Mouse (Mus musculus) CH12.LX (cell line): ENCODE data around the gene Hectd2. TPM values are rescaled to one million over a fixed set of nuclear protein-coding genes. Genes with fewer than 3 reads are reported as not detected.

Experiments
- DNase-seq: peaks from one replicate; pipeline ENCODE4 v3.0.0-alpha.2; 2013; ENCODE audit errors: extremely low read depth
- H3K27ac ChIP-seq: 2 replicates; pipeline ENCODE4 v1.5.1; 2012; ENCODE audit warnings: low read depth, mild to moderate bottlenecking, control low read depth, moderate library complexity; ENCODE audit not compliant: insufficient read depth
- H3K27me3 ChIP-seq: replicated peaks from 2 replicates; pipeline ENCODE3; 2012; ENCODE audit warnings: inconsistent platforms
- H3K36me3 ChIP-seq, 2 experiments: replicated peaks in 1 of 2; 2 replicates each; pipeline versions ENCODE3 to v1.6.1; 2012; ENCODE audit warnings: inconsistent platforms in 1 of 2, low read length in 1 of 2, mild to moderate bottlenecking in 1 of 2, mixed read lengths in 1 of 2, moderate library complexity in 1 of 2; ENCODE audit not compliant: control insufficient read depth in 1 of 2, insufficient read depth in 1 of 2
- H3K4me1 ChIP-seq, 2 experiments: 2 replicates each; pipeline ENCODE4 v1.6.1; 2012; ENCODE audit warnings: inconsistent platforms in 1 of 2, moderate library complexity in 1 of 2; ENCODE audit not compliant: insufficient read depth in 2 of 2, control insufficient read depth in 1 of 2
- H3K4me2 ChIP-seq: 2 replicates; pipeline ENCODE4 v1.6.1; 2012; ENCODE audit warnings: low read depth, mild to moderate bottlenecking, control low read depth; ENCODE audit not compliant: poor library complexity, insufficient read depth, severe bottlenecking
- H3K4me3 ChIP-seq, 3 experiments: fragments of 150-350 bp in 1 of 3; sonication (generic) in 1 of 3; replicated peaks in 1 of 3; 2 replicates each; pipeline versions ENCODE3 to v1.5.1; 2011 to 2012; ENCODE audit warnings: low read depth in 2 of 3, low read length in 2 of 3, mild to moderate bottlenecking in 2 of 3, moderate library complexity in 2 of 3, control low read depth in 1 of 3, improper control_type of control experiment in 1 of 3, inconsistent platforms in 1 of 3, mixed read lengths in 1 of 3; ENCODE audit not compliant: poor library complexity in 1 of 3
- H3K79me2 ChIP-seq: replicated peaks from 2 replicates; pipeline ENCODE4 v1.6.1; 2012; ENCODE audit warnings: mild to moderate bottlenecking, moderate library complexity; ENCODE audit not compliant: control insufficient read depth, poor library complexity, insufficient read depth, severe bottlenecking; ENCODE audit errors: extremely low read depth
- H3K9ac ChIP-seq: 2 replicates; pipeline ENCODE4 v1.6.1; 2012; ENCODE audit warnings: low read depth, mild to moderate bottlenecking, control low read depth, moderate library complexity; ENCODE audit not compliant: insufficient read depth
- H3K9me3 ChIP-seq: replicated peaks from 2 replicates; pipeline ENCODE3; 2012; ENCODE audit warnings: low read length, inconsistent platforms, mixed read lengths
- BHLHE40 ChIP-seq: IDR thresholded peaks from 2 replicates; pipeline ENCODE4 v1.6.1; 2011; ENCODE audit warnings: mild to moderate bottlenecking, low read depth, low read length, improper control_type of control experiment
- CHD1 ChIP-seq: IDR thresholded peaks from 2 replicates; pipeline ENCODE4 v1.6.1; 2012; ENCODE audit warnings: low read depth, low read length, improper control_type of control experiment, inconsistent platforms
- CTCF ChIP-seq, 2 experiments: IDR thresholded peaks in 1 of 2; conservative IDR thresholded peaks in 1 of 2; 2 replicates each; pipeline ENCODE4 v1.5.1; 2011 to 2012; ENCODE audit warnings: low read depth in 2 of 2, low read length in 2 of 2, improper control_type of control experiment in 1 of 2, inconsistent platforms in 1 of 2, mild to moderate bottlenecking in 1 of 2, moderate library complexity in 1 of 2
- ELF1 ChIP-seq: IDR thresholded peaks from 2 replicates; pipeline ENCODE4 v1.6.1; 2014; ENCODE audit warnings: low read depth, mild to moderate bottlenecking, inconsistent platforms, low read length, improper control_type of control experiment
- EP300 ChIP-seq: IDR thresholded peaks from 2 replicates; pipeline ENCODE4 v1.6.1; 2011; ENCODE audit warnings: low read length, improper control_type of control experiment
- GABPA ChIP-seq: IDR thresholded peaks from 2 replicates; pipeline ENCODE4 v1.6.1; 2012; ENCODE audit warnings: low read depth, low read length, improper control_type of control experiment, inconsistent platforms; ENCODE audit not compliant: insufficient replicate concordance
- HCFC1 ChIP-seq: IDR thresholded peaks from 2 replicates; pipeline ENCODE4 v1.6.1; 2012; ENCODE audit warnings: low read depth, mild to moderate bottlenecking, inconsistent platforms, low read length, improper control_type of control experiment
- JUN ChIP-seq: IDR thresholded peaks from 2 replicates; pipeline ENCODE4 v1.6.1; 2011; ENCODE audit warnings: low read depth, mild to moderate bottlenecking, low read length, improper control_type of control experiment, moderate library complexity; ENCODE audit not compliant: insufficient read depth
- JUND ChIP-seq: conservative IDR thresholded peaks from 2 replicates; pipeline ENCODE4 v1.6.1; 2011; ENCODE audit warnings: low read depth, low read length, improper control_type of control experiment
- MAX ChIP-seq: IDR thresholded peaks from 2 replicates; pipeline ENCODE4 v1.6.1; 2011; ENCODE audit warnings: low read length, improper control_type of control experiment
- MAZ ChIP-seq: IDR thresholded peaks from 2 replicates; pipeline ENCODE4 v1.6.1; 2012; ENCODE audit warnings: low read depth, mild to moderate bottlenecking, inconsistent platforms, low read length, improper control_type of control experiment, moderate library complexity
- MEF2A ChIP-seq: IDR thresholded peaks from 2 replicates; pipeline ENCODE4 v1.6.1; 2014; ENCODE audit warnings: low read depth, mild to moderate bottlenecking, inconsistent platforms, low read length, improper control_type of control experiment, borderline replicate concordance
- MXI1 ChIP-seq: IDR thresholded peaks from 2 replicates; pipeline ENCODE4 v1.6.1; 2011; ENCODE audit warnings: mild to moderate bottlenecking, low read depth, low read length, improper control_type of control experiment
- MYC ChIP-seq: IDR thresholded peaks from 2 replicates; pipeline ENCODE4 v1.6.1; 2011; ENCODE audit warnings: low read depth, mild to moderate bottlenecking, improper control_type of control experiment, low read length
- NELFE ChIP-seq: IDR thresholded peaks from 2 replicates; pipeline ENCODE4 v1.6.1; 2011; ENCODE audit warnings: low read depth, low read length, improper control_type of control experiment
- POLR2A ChIP-seq: IDR thresholded peaks from 2 replicates; pipeline ENCODE4 v1.6.1; 2011; ENCODE audit warnings: low read depth, mild to moderate bottlenecking, improper control_type of control experiment, low read length
- RCOR1 ChIP-seq: conservative IDR thresholded peaks from 2 replicates; pipeline ENCODE4 v1.6.1; 2012; ENCODE audit warnings: low read depth, mild to moderate bottlenecking, inconsistent platforms, low read length, improper control_type of control experiment
- SIN3A ChIP-seq: IDR thresholded peaks from 2 replicates; pipeline ENCODE4 v1.6.1; 2012; ENCODE audit warnings: low read length, improper control_type of control experiment, inconsistent platforms
- SMC3 ChIP-seq: IDR thresholded peaks from 2 replicates; pipeline ENCODE4 v1.6.1; 2011; ENCODE audit warnings: low read depth, low read length, improper control_type of control experiment
- TCF12 ChIP-seq: IDR thresholded peaks from 2 replicates; pipeline ENCODE4 v1.6.1; 2014; ENCODE audit warnings: low read depth, mild to moderate bottlenecking, inconsistent platforms, low read length, improper control_type of control experiment
- UBTF ChIP-seq: IDR thresholded peaks from 2 replicates; pipeline ENCODE4 v1.6.1; 2012; ENCODE audit warnings: low read depth, mild to moderate bottlenecking, inconsistent platforms, low read length, improper control_type of control experiment, moderate library complexity
- USF2 ChIP-seq: conservative IDR thresholded peaks from 2 replicates; pipeline ENCODE4 v1.6.1; 2011; ENCODE audit warnings: low read depth, low read length, improper control_type of control experiment
- ZC3H11A ChIP-seq: IDR thresholded peaks from 2 replicates; pipeline ENCODE4 v1.6.1; 2012; ENCODE audit warnings: low read depth, mild to moderate bottlenecking, inconsistent platforms, low read length, improper control_type of control experiment
- ZKSCAN1 ChIP-seq: IDR thresholded peaks from 2 replicates; pipeline ENCODE4 v1.6.1; 2012; ENCODE audit warnings: low read depth, inconsistent platforms, low read length, improper control_type of control experiment, borderline replicate concordance
- ZMIZ1 ChIP-seq: IDR thresholded peaks from 2 replicates; pipeline ENCODE4 v1.6.1; 2012; ENCODE audit warnings: low read depth, mild to moderate bottlenecking, inconsistent platforms, low read length, improper control_type of control experiment
- ZNF384 ChIP-seq: IDR thresholded peaks from 2 replicates; pipeline ENCODE4 v1.6.1; 2012; ENCODE audit warnings: low read depth, low read length, improper control_type of control experiment, inconsistent platforms
- dilution Hi-C: fragments of 300-500 bp; cut with MboI; formaldehyde crosslinking; loops from 2 replicates; pipeline ENCODE4 v1.14.3; 2020; ENCODE audit warnings: low sequenced_read_pairs; ENCODE audit not compliant: extremely low pct_unique_long_range_greater_than_20kb, extremely low pct_ligation_motif_present
- in situ Hi-C: fragments of 300-500 bp; cut with MboI; formaldehyde crosslinking; loops from 3 replicates; pipeline ENCODE4 v1.14.3; 2019; ENCODE audit warnings: low sequenced_read_pairs, low pct_ligation_motif_present, low pct_unique_long_range_greater_than_20kb, mixed read lengths
- polyA plus RNA-seq: library from polyadenylated mRNA; unstranded; fragments of >175 nt; gene quantifications from 2 replicates; pipeline ENCODE4 v1.2.1, GENCODE M21; 2012; ENCODE audit warnings: low read depth; ENCODE audit not compliant: insufficient read length
- total RNA-seq, 2 experiments: library from RNA; depleted of rRNA; stranded (reverse); fragments of 300-350 nt in 1 of 2; fragments of >200 nt in 1 of 2; gene quantifications; 2 replicates each; pipeline ENCODE4 v1.2.3; 2012 to 2014

Hectd2 gene
- total and polyA plus RNA-seq, 3 experiments = 0.08 to 0.78 (median 0.56) TPM

DNA sequence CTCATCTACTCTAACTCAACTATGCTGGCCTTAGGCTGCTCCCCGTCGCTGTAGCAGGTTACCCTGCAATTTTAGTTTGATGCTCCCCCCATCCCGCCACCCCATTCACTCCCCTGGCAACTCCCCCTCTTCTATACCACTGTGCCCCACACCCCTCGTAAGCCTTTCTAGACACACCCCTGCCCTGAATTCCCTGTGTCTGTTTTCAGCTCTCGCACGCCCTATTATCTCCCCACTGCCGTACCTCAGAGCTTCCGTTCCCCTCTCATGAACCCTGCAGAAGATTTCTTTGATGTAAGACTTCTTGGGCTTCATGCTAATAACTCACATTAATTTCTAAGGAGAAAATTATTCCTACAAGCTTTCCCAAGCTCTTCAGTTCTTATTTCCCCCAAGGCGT lies 84.6 kb downstream of the Hectd2 start:
- in situ Hi-C loops = no loop called here
- TF ChIP-seq MAZ = no peak
- no peak for TF ChIP-seq CTCF (conservative IDR thresholded peaks at IDR 0.05 in 1 of 2, IDR thresholded peaks at IDR 0.05 in 1 of 2; ENCODE audit: low read depth in 2 of 2, low read length in 2 of 2)
- no peak for TF ChIP-seq NELFE
- no peak for TF ChIP-seq HCFC1
- TF ChIP-seq JUN = no peak
- no peak for TF ChIP-seq GABPA
- TF ChIP-seq SIN3A = no peak
- no peak for TF ChIP-seq MXI1
- no peak for TF ChIP-seq ZC3H11A
- TF ChIP-seq MYC = no peak
- TF ChIP-seq ZMIZ1 = no peak
- no peak for TF ChIP-seq UBTF
- no peak for TF ChIP-seq POLR2A
- Histone ChIP-seq H3K79me2 (no peaks in the 10 kb centered on the region), H3K36me3 (no peaks in the 10 kb centered on the region), H3K4me1 (no peaks in the 10 kb centered on the region), H3K27me3 (no peaks in the 10 kb centered on the region), H3K4me3 (no peak overlapping the region), H3K9ac (no peak overlapping the region), H3K27ac (no peak overlapping the region), H3K4me2 (no peak overlapping the region), H3K9me3 (peaks cover 3% of the 10 kb centered on the region)
- dilution Hi-C loops = no loop called here
- DNase-seq = no peak

DNA sequence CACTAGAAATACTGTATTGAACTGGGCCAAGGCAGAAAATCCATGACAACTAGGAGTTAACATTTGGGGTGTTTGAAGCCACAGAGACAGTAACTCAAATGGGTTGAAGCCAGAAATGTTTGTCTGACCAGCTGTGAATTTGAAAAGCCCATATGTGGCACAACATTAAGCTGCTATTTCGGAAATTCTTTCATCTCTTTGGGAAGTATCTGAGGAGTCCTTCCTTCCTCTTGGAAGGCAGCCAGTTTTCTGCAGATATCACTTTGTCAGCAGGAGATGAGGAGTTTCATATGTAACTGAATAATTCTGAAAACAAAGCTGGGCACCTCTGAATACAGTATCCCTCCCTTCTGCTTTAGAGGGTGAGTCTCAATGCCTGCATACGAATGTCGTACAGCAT lies 86.7 kb downstream of the Hectd2 start:
- in situ Hi-C loops (no loop called here), dilution Hi-C loops (no loop called here)
- TF ChIP-seq SMC3 = no peak
- no peak for TF ChIP-seq ZMIZ1
- no peak for TF ChIP-seq UBTF
- TF ChIP-seq JUN = no peak
- H3K4me1 ChIP-seq = no peaks in the 10 kb centered on the region
- no peaks in the 10 kb centered on the region for H3K79me2 ChIP-seq
- DNase-seq = no peak
- no peak overlapping the region for H3K4me2 ChIP-seq
- no peak overlapping the region for H3K27ac ChIP-seq
- no peaks in the 10 kb centered on the region for H3K27me3 ChIP-seq
- no peaks in the 10 kb centered on the region for H3K36me3 ChIP-seq
- H3K4me3 ChIP-seq = no peak overlapping the region
- H3K9ac ChIP-seq = no peak overlapping the region
- H3K9me3 ChIP-seq = peaks cover 3% of the 10 kb centered on the region

DNA sequence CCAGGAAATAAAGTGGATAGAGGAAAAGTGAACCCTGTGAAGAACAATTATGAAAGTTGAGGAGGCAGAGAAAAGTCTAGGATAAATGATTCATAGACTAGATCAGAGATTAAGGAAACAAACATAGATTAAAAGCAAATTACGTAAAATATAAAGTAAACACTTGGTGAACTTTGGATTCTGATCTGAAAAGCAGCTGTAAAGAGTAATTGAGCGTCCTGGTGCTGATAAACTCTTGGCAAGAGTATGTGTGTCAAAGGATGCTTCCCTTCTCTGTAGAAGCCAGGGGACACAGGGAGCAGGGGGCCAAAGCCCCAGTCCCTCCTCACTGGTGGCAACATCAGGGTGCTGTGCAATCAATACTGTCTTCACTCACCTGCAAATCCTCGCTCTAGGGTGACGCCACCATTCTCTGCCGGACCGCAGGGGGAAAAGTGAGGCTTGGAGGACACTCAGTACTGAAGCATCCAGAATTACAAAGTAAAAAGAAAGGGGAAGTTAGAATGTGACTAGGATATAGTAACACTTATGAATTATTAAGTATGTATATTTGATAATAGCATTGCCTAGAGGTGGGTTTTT lies 91.0 kb downstream of the Hectd2 start:
- Histone ChIP-seq H3K27ac (no peak overlapping the region), H3K27me3 (no peaks in the 10 kb centered on the region), H3K9me3 (peaks cover 3% of the 10 kb centered on the region), H3K9ac (no peak overlapping the region), H3K79me2 (no peaks in the 10 kb centered on the region), H3K4me2 (no peak overlapping the region), H3K36me3 (no peaks in the 10 kb centered on the region), H3K4me3 (no peak overlapping the region), H3K4me1 (no peaks in the 10 kb centered on the region)
- dilution Hi-C loops = no loop called here
- no peak for DNase-seq
- in situ Hi-C loops = no loop called here
- TF ChIP-seq CHD1 (no peak), ZNF384 (no peak), MXI1 (no peak), ZKSCAN1 (no peak), NELFE (no peak), USF2 (no peak), ELF1 (no peak), EP300 (no peak), RCOR1 (no peak), BHLHE40 (no peak), JUND (no peak), CTCF (conservative IDR thresholded peaks at IDR 0.05 in 1 of 2, IDR thresholded peaks at IDR 0.05 in 1 of 2; ENCODE audit: low read depth in 2 of 2, low read length in 2 of 2) (no peak), MAX (no peak), HCFC1 (no peak), MEF2A (no peak), JUN (no peak), SMC3 (no peak), TCF12 (no peak)
